Mouse (Mus musculus): ENCODE results near the gene Bicd2.

DNA sequence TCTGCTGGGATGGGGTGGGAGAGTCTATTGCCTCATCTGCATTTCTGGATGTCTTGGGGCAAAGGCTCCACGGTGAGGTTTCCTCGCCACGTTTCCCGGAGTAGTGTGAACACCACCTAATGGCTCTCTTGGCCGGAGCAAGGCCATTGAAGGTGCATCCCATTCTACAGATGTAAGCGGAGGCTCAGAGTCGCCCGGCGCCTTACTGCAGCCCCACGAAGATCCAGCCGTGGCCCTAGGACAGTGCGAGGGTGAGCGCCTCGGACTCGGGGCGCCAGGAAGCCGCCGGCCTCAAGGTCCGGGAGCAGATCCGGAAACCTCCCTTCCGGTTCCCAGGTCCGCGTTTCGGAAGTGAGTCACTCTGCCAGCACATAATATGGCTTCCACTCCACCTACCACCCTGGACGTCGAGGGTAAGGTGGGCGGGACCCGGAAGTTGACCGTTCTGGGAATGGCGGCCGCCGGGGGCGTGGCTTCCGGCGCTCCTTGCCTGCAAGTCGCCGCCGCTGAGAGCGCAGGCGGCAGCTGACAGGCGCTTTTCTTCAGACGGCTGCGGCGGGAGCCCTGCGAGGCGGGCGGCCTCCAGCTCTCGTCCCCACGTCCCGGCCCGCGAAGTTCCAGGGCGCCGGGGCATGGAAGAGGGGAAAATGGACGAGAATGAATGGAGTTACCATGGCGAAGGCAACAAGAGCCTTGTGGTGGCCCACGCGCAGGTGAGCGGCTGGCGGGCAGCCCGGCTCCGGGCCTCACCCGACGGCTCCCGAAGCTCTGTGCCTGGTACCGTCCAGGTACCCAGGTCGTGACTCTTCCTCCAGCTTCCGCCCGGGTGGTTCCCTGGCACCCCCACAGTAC is 79.6 kb downstream of the Bicd2 start, which contains the start of gene Ippk:
- TF ChIP-seq CTCF (IDR thresholded peaks at IDR 0.05; ENCODE audit: borderline replicate concordance, control insufficient read depth, extremely low read depth, insufficient read depth, low read length, poor library complexity) (peak; percentile 47; the same call in 1 of the 2 replicates), POLR2A (IDR thresholded peaks at IDR 0.05; ENCODE audit: control insufficient read depth, extremely low read depth, insufficient read depth, low read length, poor library complexity) (peak; percentile 87)
